Mouse (Mus musculus) forebrain, embryonic 15.5 days (tissue): ENCODE measurements around the gene Tsnaxip1. TPM values are rescaled to one million over a fixed set of nuclear protein-coding genes. Genes with fewer than 3 reads are reported as not detected.
"Not testable (repeated sequence)": the region's sequence is repeated elsewhere in the genome, so short reads cannot be mapped to it uniquely, and the experiment has no call there.

Experiments used
- ATAC-seq: fragments of 200-750 bp; cut with Nextera tagmentation; replicated peaks from 2 replicates; pipeline ENCODE4 v1.8.0; 2017; ENCODE audit warnings: mild to moderate bottlenecking, moderate TSS enrichment, moderate library complexity
- H3K27ac ChIP-seq: fragments of 300-500 bp; sonication (generic); replicated peaks from 2 replicates; pipeline ENCODE4 v1.5.1; 2015; ENCODE audit warnings: mild to moderate bottlenecking, inconsistent platforms
- H3K27me3 ChIP-seq: fragments of 300-500 bp; sonication (generic); 2 replicates; pipeline ENCODE4 v1.6.1; 2015; ENCODE audit warnings: inconsistent platforms
- H3K36me3 ChIP-seq: fragments of 300-500 bp; sonication (generic); 2 replicates; pipeline ENCODE4 v1.6.1; 2015; ENCODE audit warnings: mild to moderate bottlenecking, inconsistent platforms
- H3K4me1 ChIP-seq: fragments of 300-500 bp; sonication (generic); 2 replicates; pipeline ENCODE4 v1.6.1; 2015; ENCODE audit warnings: inconsistent platforms
- H3K4me2 ChIP-seq: fragments of 300-500 bp; sonication (generic); replicated peaks from 2 replicates; pipeline ENCODE4 v1.6.1; 2015; ENCODE audit warnings: mild to moderate bottlenecking, inconsistent platforms
- H3K4me3 ChIP-seq: fragments of 300-500 bp; sonication (generic); 2 replicates; pipeline ENCODE4 v1.5.1; 2015; ENCODE audit warnings: mild to moderate bottlenecking, inconsistent platforms
- H3K9ac ChIP-seq: fragments of 300-500 bp; sonication (generic); replicated peaks from 2 replicates; pipeline ENCODE4 v1.6.1; 2015; ENCODE audit warnings: mild to moderate bottlenecking, inconsistent platforms
- H3K9me3 ChIP-seq: fragments of 300-500 bp; sonication (generic); 2 replicates; pipeline ENCODE4 v1.6.1; 2016; ENCODE audit warnings: inconsistent platforms
- WGBS: fragments of 180-500 bp; shearing (Covaris S2); methylation state at CpG from one replicate; pipeline ENCODE4 v1.1.7; 2015; ENCODE audit warnings: mixed read lengths; 5-methylcytosine and 5-hydroxymethylcytosine counted together
- polyA plus RNA-seq: library from polyadenylated mRNA; unstranded; fragments of >200 nt; fragmentation: Nextera tagmentation; extraction: Ambion mirVana; gene quantifications from 2 replicates; pipeline ENCODE4 v1.2.1, GENCODE M21; 2015

Gene Tsnaxip1
- polyA plus RNA-seq, 1 experiment from 2014 or later: 0.84 TPM

DNA sequence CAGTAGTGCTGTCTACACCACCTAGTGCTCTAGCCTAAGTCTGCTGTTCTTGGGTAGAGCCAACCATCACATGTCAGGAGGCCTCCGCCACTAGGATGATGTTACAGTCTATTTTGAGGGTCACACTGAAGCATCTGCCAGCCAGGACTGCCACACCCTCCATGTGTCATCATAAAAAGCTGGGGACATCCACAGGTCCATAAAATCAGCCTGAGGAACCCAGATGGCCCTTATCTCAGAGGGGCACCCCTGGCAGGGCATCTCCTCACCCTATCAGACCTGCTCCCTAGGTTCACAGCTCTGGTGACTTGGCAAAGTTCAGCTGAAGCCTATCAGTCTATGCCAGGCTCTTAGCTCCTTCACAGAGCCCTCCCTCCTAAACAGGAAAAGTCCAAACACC lies 6.6 kb upstream of the Tsnaxip1 start:
- H3K9me3 ChIP-seq: no peaks in the 10 kb centered on the region
- peaks cover 23% of the 10 kb centered on the region for H3K4me1 ChIP-seq
- no peak overlapping the region for H3K27ac ChIP-seq
- WGBS: 94% methylated on average over 1 of the region's 1 CpGs
- H3K27me3 ChIP-seq: no peaks in the 10 kb centered on the region
- no peak overlapping the region for H3K9ac ChIP-seq
- ATAC-seq: no peak
- H3K4me3 ChIP-seq: no peak overlapping the region
- peaks cover 52% of the 10 kb centered on the region for H3K36me3 ChIP-seq
- no peak overlapping the region for H3K4me2 ChIP-seq

DNA sequence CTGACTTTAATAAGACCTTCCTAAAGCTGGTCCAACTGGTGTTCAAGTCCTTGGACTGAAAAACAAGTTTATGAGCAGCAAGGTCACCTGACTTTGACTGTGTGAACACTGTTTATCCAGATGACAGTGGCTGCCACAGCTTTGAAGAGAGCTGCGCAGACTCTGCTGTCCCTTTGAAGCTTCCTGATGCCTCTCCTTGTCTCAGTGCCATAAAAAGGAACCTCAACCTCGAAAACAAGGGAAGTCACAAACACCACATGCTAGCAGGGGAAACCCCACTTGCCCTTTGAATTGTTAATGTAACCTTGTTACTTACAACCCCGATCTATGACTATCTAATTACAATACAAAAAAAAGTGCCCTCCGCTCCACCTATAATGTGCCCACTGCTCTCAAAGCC lies 2.0 kb upstream of the Tsnaxip1 start:
- Histone ChIP-seq H3K9ac (no peak overlapping the region), H3K4me2 (peak overlapping the region; percentile 85), H3K27ac (no peak overlapping the region), H3K4me3 (peak overlapping the region; percentile 89), H3K9me3 (no peaks in the 10 kb centered on the region), H3K27me3 (no peaks in the 10 kb centered on the region), H3K4me1 (peaks cover 31% of the 10 kb centered on the region), H3K36me3 (peaks cover 39% of the 10 kb centered on the region)
- ATAC-seq: no peak
- 91% methylated on average over 4 of the region's 4 CpGs for WGBS

DNA sequence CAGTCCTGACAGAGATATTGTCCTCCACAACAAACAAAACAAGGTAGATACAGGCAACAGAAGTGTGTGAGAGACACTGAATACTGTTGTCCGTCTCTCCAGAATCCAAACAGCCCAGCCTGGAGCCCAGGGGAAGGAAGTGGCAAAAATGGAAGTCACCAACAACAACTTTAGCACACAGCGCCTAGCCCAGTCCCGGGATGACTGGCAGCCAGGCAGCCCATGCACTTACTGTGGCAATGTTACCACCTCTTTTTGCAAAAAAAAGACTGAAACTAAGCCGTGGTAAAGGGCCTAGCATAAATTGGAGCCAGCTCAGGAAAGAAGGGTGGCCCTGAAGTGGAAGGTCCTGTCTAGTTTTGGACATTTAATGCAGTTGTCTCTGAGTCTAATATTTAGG lies 1.2 kb upstream of the Tsnaxip1 start:
- ATAC-seq: no peak
- peaks cover 30% of the 10 kb centered on the region for H3K36me3 ChIP-seq
- H3K9me3 ChIP-seq: no peaks in the 10 kb centered on the region
- peak overlapping the region; percentile 71; the same call in 1 of the 2 replicates for H3K27ac ChIP-seq
- no peaks in the 10 kb centered on the region for H3K27me3 ChIP-seq
- H3K4me3 ChIP-seq: peak overlapping the region; percentile 89
- peak overlapping the region; percentile 85 for H3K4me2 ChIP-seq
- 8% methylated on average over 4 of the region's 4 CpGs for WGBS
- H3K4me1 ChIP-seq: peaks cover 27% of the 10 kb centered on the region
- peak overlapping the region; percentile 93 for H3K9ac ChIP-seq

DNA sequence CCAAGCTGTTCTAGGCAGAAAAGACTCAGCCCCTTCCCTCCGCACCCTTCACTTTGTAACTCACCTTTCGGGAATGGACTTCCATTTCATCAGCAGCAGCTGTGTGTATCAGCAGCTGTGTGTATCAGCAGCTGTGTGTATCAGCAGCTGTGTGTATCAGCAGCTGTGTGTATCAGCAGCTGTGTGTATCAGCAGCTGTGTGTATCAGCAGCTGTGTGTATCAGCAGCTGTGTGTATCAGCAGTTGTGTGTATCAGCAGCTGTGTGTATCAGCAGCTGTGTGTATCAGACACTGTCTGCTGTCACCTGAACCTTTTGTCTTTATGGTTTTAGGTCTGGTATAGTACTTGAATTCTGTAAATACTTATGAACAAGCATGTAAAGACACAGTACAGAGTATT lies 6.2 kb downstream of the Tsnaxip1 start:
- not testable (repeated sequence) for H3K27ac ChIP-seq, H3K9ac ChIP-seq, H3K27me3 ChIP-seq, ATAC-seq, H3K36me3 ChIP-seq, H3K4me3 ChIP-seq, H3K4me1 ChIP-seq, H3K4me2 ChIP-seq, H3K9me3 ChIP-seq
- 91% methylated on average over 2 of the region's 2 CpGs for WGBS

DNA sequence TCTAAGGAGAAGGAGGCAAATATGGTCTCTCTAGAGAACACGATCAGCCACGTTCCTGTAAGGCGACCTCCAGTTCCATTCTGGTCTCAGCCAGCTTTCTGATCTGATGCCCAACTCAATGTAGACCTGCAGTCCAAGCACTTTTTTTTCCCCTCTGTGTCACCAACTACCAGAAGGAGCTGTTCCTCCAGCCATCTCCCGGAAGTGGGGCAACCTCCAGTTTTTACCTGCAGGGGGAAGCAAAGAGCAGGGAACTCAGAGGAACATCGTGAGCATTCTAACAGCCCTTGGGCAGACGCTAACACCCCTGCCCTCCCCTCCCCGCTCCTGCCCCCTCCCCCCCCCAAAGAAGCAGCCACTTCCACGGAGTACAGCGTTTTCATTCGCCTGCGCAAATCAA lies 7.8 kb downstream of the Tsnaxip1 start:
- no peaks in the 10 kb centered on the region for H3K9me3 ChIP-seq
- 25% methylated on average over 11 of the region's 11 CpGs for WGBS
- no peak overlapping the region for H3K9ac ChIP-seq
- no peak for ATAC-seq
- H3K4me2 ChIP-seq: no peak overlapping the region
- no peaks in the 10 kb centered on the region for H3K4me1 ChIP-seq
- H3K27ac ChIP-seq: no peak overlapping the region
- no peaks in the 10 kb centered on the region for H3K36me3 ChIP-seq
- H3K27me3 ChIP-seq: no peaks in the 10 kb centered on the region
- no peak overlapping the region for H3K4me3 ChIP-seq

DNA sequence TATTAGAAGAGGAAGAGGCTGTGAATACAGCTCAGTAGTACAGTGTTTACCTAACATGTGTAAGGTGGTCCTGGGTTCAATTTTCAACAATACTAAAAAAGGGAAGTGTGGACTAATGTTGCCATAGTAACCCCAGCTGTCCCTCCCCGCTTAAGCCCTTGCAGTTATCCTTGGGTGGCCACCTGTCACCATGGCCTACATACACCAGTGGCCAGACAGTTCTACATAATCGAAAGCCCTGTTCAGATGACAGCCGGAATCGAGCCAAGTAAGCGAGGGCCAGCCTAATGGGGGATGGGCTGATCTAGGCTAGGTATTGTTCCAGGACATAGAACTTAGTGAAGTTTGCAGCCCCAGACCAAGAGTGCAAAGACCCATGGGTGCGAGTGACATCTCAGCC lies 9.5 kb downstream of the Tsnaxip1 start:
- no peak overlapping the region for H3K4me3 ChIP-seq
- no peaks in the 10 kb centered on the region for H3K9me3 ChIP-seq
- H3K36me3 ChIP-seq: no peaks in the 10 kb centered on the region
- no peak overlapping the region for H3K27ac ChIP-seq
- no peak overlapping the region for H3K4me2 ChIP-seq
- H3K9ac ChIP-seq: no peak overlapping the region
- no peaks in the 10 kb centered on the region for H3K4me1 ChIP-seq
- 80% methylated on average over 6 of the region's 6 CpGs for WGBS
- no peaks in the 10 kb centered on the region for H3K27me3 ChIP-seq
- ATAC-seq: no peak

DNA sequence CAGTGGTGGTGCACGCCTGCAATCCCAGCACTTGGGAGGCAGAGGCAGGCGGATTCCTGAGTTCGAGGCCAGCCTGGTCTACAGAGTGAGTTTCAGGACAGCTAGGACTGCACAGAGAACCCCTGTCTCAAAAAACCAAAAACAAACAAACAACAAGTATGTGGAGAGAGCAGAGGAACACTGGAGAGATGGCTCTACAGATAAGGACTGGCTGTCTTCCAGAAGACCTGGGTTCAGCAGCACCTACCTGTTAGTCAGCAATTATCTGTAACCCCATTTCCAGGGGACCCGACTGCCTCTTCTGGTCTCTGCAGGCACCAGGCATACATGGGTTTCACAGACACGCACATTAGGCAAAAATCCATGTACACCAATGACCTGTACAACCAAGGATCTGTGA lies 11.7 kb downstream of the Tsnaxip1 start:
- Histone ChIP-seq H3K4me2 (no peak overlapping the region), H3K4me3 (no peak overlapping the region), H3K9me3 (no peaks in the 10 kb centered on the region), H3K36me3 (peaks cover 11% of the 10 kb centered on the region), H3K4me1 (no peaks in the 10 kb centered on the region), H3K27ac (no peak overlapping the region), H3K27me3 (no peaks in the 10 kb centered on the region), H3K9ac (no peak overlapping the region)
- ATAC-seq: no peak
- WGBS: 93% methylated on average over 5 of the region's 5 CpGs

DNA sequence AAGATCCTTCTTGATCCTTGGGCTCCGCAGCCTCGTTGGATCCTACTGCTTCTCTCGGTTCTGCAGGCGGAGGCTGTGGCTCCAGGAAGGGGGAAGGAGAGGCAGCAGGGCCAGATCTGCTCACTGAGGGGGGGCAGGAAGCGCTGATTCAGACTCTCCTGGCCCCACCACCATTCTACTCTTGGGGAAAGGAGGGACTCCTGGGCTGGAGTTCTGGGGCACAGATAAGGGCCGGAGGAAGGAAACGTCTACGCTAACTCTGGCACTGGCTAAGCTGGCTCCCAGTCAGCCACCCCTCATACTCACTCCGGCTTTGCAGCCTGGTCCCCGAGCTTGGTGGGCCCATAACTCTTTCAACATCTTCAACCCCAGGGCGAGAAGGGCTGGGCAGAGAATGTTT lies 19.1 kb downstream of the Tsnaxip1 start:
- H3K4me3 ChIP-seq: no peak overlapping the region
- peaks cover 8% of the 10 kb centered on the region for H3K4me1 ChIP-seq
- H3K27ac ChIP-seq: no peak overlapping the region
- H3K36me3 ChIP-seq: peaks cover 58% of the 10 kb centered on the region
- no peak overlapping the region for H3K9ac ChIP-seq
- no peaks in the 10 kb centered on the region for H3K9me3 ChIP-seq
- 93% methylated on average over 11 of the region's 11 CpGs for WGBS
- no peaks in the 10 kb centered on the region for H3K27me3 ChIP-seq
- no peak for ATAC-seq
- H3K4me2 ChIP-seq: no peak overlapping the region

DNA sequence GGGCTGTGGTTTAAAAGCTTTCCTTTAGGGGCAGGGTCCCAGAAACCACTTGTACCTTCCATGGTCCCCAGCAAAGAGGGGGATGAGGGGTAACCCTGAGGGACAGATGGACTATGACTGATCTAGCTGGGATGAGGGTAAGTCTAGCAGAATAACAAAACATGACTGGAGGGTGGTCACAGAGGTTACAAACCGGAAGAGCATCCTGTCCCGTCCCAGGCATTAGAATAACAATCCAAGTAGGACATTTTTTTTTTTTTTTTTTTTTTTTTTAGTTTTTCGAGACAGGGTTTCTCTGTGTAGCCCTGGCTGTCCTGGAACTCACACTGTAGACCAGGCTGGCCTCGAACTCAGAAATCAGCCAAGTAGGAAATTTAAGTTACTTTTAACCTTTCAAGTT lies 22.5 kb downstream of the Tsnaxip1 start:
- no peak for ATAC-seq
- peaks cover 12% of the 10 kb centered on the region for H3K4me1 ChIP-seq
- H3K9ac ChIP-seq: 0 out of 2 replicates have a peak overlapping the region, but pooled peaks have one; percentile 1
- no peaks in the 10 kb centered on the region for H3K27me3 ChIP-seq
- H3K4me2 ChIP-seq: no peak overlapping the region
- H3K4me3 ChIP-seq: no peak overlapping the region
- peaks cover 39% of the 10 kb centered on the region for H3K36me3 ChIP-seq
- WGBS: 83% methylated on average over 4 of the region's 4 CpGs
- H3K27ac ChIP-seq: no peak overlapping the region
- no peaks in the 10 kb centered on the region for H3K9me3 ChIP-seq

DNA sequence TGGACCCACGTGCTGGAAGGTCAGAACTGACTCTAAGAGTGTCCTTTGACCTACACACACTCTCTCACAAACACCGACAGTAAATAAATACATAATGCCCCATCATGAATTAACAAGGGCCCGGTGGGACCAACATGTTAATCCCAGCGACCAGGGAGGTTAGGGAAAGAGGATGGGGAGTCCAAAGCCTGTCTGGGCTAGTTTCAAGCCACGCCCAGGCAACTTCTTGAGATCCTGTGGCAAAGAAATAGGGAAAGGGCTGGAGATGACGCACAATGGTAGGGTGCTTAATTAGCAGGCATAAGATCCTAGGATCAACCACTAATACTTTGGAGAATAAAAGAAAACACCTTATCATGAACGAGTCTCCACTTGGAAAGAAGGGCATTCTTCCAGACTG lies 23.1 kb downstream of the Tsnaxip1 start:
- H3K9ac ChIP-seq: 0 out of 2 replicates have a peak overlapping the region, but pooled peaks have one; percentile 1
- H3K36me3 ChIP-seq: peaks cover 35% of the 10 kb centered on the region
- no peaks in the 10 kb centered on the region for H3K27me3 ChIP-seq
- H3K27ac ChIP-seq: no peak overlapping the region
- peak overlapping the region; percentile 17 for H3K4me3 ChIP-seq
- ATAC-seq: no peak
- peak overlapping the region; percentile 7 for H3K4me2 ChIP-seq
- H3K9me3 ChIP-seq: no peaks in the 10 kb centered on the region
- H3K4me1 ChIP-seq: peaks cover 12% of the 10 kb centered on the region
- 77% methylated on average over 7 of the region's 7 CpGs for WGBS

DNA sequence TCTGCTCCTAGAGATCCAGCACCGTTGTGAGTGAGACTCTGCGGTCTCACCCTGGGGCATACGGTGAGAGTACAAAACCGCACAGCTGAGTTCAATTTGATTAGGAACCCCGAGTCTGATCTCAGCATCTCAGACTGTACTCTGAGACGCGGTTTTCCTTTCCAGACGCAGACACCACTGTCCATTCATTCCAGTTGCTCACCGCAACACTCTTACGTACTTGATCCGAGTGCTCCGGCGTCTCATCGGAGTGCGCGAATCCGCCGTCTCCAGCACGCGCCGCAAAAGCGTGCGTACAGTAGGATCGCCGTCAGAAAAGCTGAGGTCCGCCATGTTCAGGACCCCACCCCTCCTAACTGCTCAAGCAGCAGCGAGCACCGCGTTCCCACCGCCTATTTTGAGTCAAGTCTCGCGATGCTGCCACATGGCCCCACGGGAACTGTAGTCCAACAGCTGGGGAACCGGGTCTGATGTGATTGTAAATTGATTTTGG lies 24.2 kb downstream of the Tsnaxip1 start:
- peak; percentile 86 for ATAC-seq
- Histone ChIP-seq H3K9ac (peak overlapping the region; percentile 75), H3K27me3 (no peaks in the 10 kb centered on the region), H3K9me3 (no peaks in the 10 kb centered on the region), H3K4me2 (peak overlapping the region; percentile 75), H3K27ac (peak overlapping the region; percentile 89), H3K4me1 (peaks cover 23% of the 10 kb centered on the region), H3K36me3 (peaks cover 24% of the 10 kb centered on the region), H3K4me3 (peak overlapping the region; percentile 91)
- under 1% methylated on average over 34 of the region's 34 CpGs for WGBS

DNA sequence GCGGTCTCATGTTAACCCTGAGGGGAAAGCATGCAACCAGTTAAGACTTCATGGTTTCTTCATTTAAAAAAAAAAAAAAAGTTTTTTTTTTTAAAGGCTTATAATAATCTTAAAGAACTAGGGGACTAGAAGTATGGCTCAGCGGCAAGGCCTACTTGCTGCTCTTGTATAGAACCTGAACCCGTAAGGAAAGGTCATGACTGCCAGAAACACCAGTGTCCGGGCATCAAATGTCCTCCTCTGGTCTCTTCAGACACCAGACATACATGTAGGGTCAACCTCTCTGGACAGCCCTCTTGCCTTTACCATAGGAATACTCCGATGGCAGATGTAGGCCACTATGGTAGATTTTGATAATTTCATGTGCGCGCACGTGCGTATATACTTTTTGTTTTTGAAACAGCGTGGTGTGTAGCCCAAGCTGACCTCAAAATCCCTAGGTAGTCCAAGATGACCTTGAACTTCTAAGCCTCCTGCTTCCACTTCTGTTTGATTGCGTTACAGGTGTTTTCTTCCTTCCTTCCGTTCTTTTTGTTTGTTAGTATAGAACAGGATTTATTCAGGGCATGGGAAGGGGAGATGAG lies 24.7 kb downstream of the Tsnaxip1 start:
- peaks cover 19% of the 10 kb centered on the region for H3K36me3 ChIP-seq
- ATAC-seq: no peak
- no peaks in the 10 kb centered on the region for H3K9me3 ChIP-seq
- H3K4me1 ChIP-seq: peaks cover 29% of the 10 kb centered on the region
- WGBS: 82% methylated on average over 12 of the region's 12 CpGs
- no peak overlapping the region for H3K27ac ChIP-seq
- no peak overlapping the region for H3K4me2 ChIP-seq
- H3K4me3 ChIP-seq: peak overlapping the region; percentile 91
- H3K27me3 ChIP-seq: no peaks in the 10 kb centered on the region
- no peak overlapping the region for H3K9ac ChIP-seq

DNA sequence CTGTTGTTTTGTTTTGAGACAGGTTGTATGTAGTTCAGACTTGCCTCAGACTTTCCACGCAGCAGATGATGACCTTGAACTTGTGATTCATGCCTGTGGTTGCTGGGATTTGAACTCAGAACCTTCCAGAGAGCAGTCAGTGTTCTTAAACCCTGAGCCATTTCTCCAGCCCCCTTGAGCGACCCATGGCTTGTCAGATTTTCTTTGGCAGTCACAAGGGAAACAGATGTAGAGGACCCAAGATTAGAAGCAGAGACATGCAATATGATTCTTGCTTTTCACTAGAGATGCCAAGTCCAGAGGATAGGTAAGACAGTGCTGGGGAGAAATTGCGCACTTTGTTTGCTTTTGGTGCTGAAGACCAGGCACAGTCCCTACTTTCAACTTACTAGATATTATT lies 25.6 kb downstream of the Tsnaxip1 start, which contains the start of gene Cenpt:
Gene Cenpt (minus strand): TSS at position 101 of the 400 bp plus-strand sequence.
- Histone ChIP-seq H3K4me1 (peaks cover 38% of the 10 kb centered on the region), H3K36me3 (peaks cover 11% of the 10 kb centered on the region), H3K27ac (no peak within 1 kb of the TSS), H3K9ac (no peak within 1 kb of the TSS), H3K27me3 (no peaks in the 10 kb centered on the region), H3K4me2 (no peak within 1 kb of the TSS), H3K4me3 (no peak within 1 kb of the TSS), H3K9me3 (no peaks in the 10 kb centered on the region)
- 93% methylated on average over 3 of the region's 3 CpGs for WGBS
- no peak for ATAC-seq
